ENCODE assay signal across 28 mouse cellular contexts in genomic region chr1:133150556-133150955, GRCm38 (mm10).
"Had no signal": no experiment of that assay in that cellular context is flagged by ENCODE, and none has a peak within 500 bp of the region (broad histone marks: within the 10 kb centered on the region; RNA-seq: fewer than 3 reads in every experiment).

No protein-coding gene starts in this region.

- H3K27me3 ChIP-seq: embryonic facial prominence, embryonic 12.5 days; embryonic facial prominence, embryonic 13.5 days; embryonic facial prominence, embryonic 15.5 days; forebrain, embryonic 12.5 days; forebrain, embryonic 13.5 days; forebrain, embryonic 15.5 days had no signal

- H3K9me3 ChIP-seq: forebrain, embryonic 12.5 days; forebrain, embryonic 15.5 days had no signal

- DNase-seq: cerebellum, adult 18-20 months; cerebellum, adult 2 months; cerebellum, adult 8-10 months; cerebellum, adult 9-10 months; cerebellum, adult 9-11 months; cerebellum, postnatal 10 days; cerebellum, postnatal 14 days; cerebellum, postnatal 25 days; cerebellum, postnatal 36 days; embryo, embryonic 11 days; forebrain, postnatal 0 days; gastrocnemius, adult 2 months; gastrocnemius, postnatal 10 days; gastrocnemius, postnatal 14 days; gastrocnemius, postnatal 25 days; gastrocnemius, postnatal 36 days; heart, adult 11 months had no signal

- ATAC-seq: forebrain, embryonic 13.5 days; forebrain, embryonic 14.5 days; forebrain, embryonic 15.5 days; forebrain, embryonic 16.5 days; forebrain, postnatal 0 days had no signal

- H3K4me1 ChIP-seq: embryonic facial prominence, embryonic 12.5 days; embryonic facial prominence, embryonic 13.5 days; forebrain, embryonic 10.5 days; forebrain, embryonic 12.5 days; forebrain, embryonic 13.5 days; forebrain, embryonic 15.5 days had no signal

- H3K4me3 ChIP-seq: embryonic facial prominence, embryonic 10.5 days; embryonic facial prominence, embryonic 12.5 days; embryonic facial prominence, embryonic 13.5 days; embryonic facial prominence, embryonic 15.5 days; erythroblast, embryonic 14.5 days; forebrain, embryonic 10.5 days; forebrain, embryonic 12.5 days; forebrain, embryonic 13.5 days; forebrain, embryonic 15.5 days; gastrocnemius, adult 2 months had no signal

- H3K9ac ChIP-seq: embryonic facial prominence, embryonic 12.5 days; embryonic facial prominence, embryonic 13.5 days; embryonic facial prominence, embryonic 15.5 days; forebrain, embryonic 12.5 days; forebrain, embryonic 13.5 days; forebrain, embryonic 15.5 days; forebrain, postnatal 0 days had no signal

- H3K36me3 ChIP-seq: embryonic facial prominence, embryonic 10.5 days; embryonic facial prominence, embryonic 12.5 days; embryonic facial prominence, embryonic 13.5 days; embryonic facial prominence, embryonic 15.5 days; forebrain, embryonic 10.5 days; forebrain, embryonic 12.5 days; forebrain, embryonic 15.5 days had no signal

- H3K27ac ChIP-seq: embryonic facial prominence, embryonic 10.5 days; embryonic facial prominence, embryonic 12.5 days; embryonic facial prominence, embryonic 13.5 days; embryonic facial prominence, embryonic 15.5 days; forebrain, embryonic 10.5 days; forebrain, embryonic 12.5 days; forebrain, embryonic 13.5 days; forebrain, embryonic 15.5 days; gastrocnemius, adult 2 months had no signal

- H3K4me2 ChIP-seq: embryonic facial prominence, embryonic 12.5 days; embryonic facial prominence, embryonic 13.5 days; embryonic facial prominence, embryonic 15.5 days; forebrain, embryonic 12.5 days; forebrain, embryonic 13.5 days; forebrain, embryonic 15.5 days had no signal
